Mouse (Mus musculus) ovary, postnatal 14 days (tissue): ENCODE measurements around the gene Olfr1189.
"Not testable (repeated sequence)": the region's sequence is repeated elsewhere in the genome, so short reads cannot be mapped to it uniquely, and the experiment has no call there.

Experiments used
- DNase-seq: peaks from one replicate; pipeline ENCODE4 v3.0.0; 2022; ENCODE audit warnings: low spot score

Olfr1189 gene

GRCm38 (mm10) chr2:88586154-88586553, at the start of gene Olfr1189:
Olfr1189 (plus strand) TSS chr2:88586454.
- DNase-seq: no peak

GRCm38 (mm10) chr2:88556635-88557034, 29.6 kb upstream of the Olfr1189 start, which contains the start of gene Olfr1188:
Olfr1188 (plus strand) TSS chr2:88556935.
- no peak for DNase-seq

GRCm38 (mm10) chr2:88572696-88573095, 13.6 kb upstream of the Olfr1189 start:
- DNase-seq: not testable (repeated sequence)

- not testable (repeated sequence) for DNase-seq
These were observed 54.0 kb downstream of the Olfr1189 start, which contains the start of gene Olfr1191-ps1 for GRCm38 (mm10) chr2:88640242-88640641. Olfr1191-ps1 (plus strand) TSS chr2:88640542.
